Mouse (Mus musculus): ENCODE data around the gene Chit1. TPM values are rescaled to one million over a fixed set of nuclear protein-coding genes. Genes with fewer than 3 reads are reported as not detected.
A peak's percentile ranks its signal among the peaks of the same experiment; 100 is the strongest.

The Chit1 gene
- total RNA-seq, 2 experiments from 2014 or later: 0.26 to 0.60 TPM

GRCm38 (mm10) chr1:134195117-134195516, 84.1 kb downstream of the Chit1 start:
- intact Hi-C loops (cut with DNase I): loop anchor here (5.0 kb wide), 1 partner anchor 37 kb away; no protein-coding TSS in a partner anchor
- DNase-seq (ENCODE audit: extremely low spot score in 1 of 2, low spot score in 2 of 2): no peak

- DNase-seq (ENCODE audit: extremely low spot score in 1 of 2, low spot score in 2 of 2): peak in 1 of 2 experiments; percentile 74
- intact Hi-C loops (cut with DNase I): loop anchor here (5.0 kb wide), 1 partner anchor 37 kb away; no protein-coding TSS in a partner anchor
Observed at GRCm38 (mm10) chr1:134195571-134195970, 84.5 kb downstream of the Chit1 start.

- intact Hi-C loops (cut with DNase I): loop anchor here (5.0 kb wide), 1 partner anchor 36 kb away; no protein-coding TSS in a partner anchor
- DNase-seq (ENCODE audit: extremely low spot score in 1 of 2, low spot score in 2 of 2): peak in 1 of 2 experiments; percentile 40
Observed at GRCm38 (mm10) chr1:134195979-134196378, 84.9 kb downstream of the Chit1 start.

GRCm38 (mm10) chr1:134196386-134196785, 85.3 kb downstream of the Chit1 start:
- DNase-seq (ENCODE audit: extremely low spot score in 1 of 2, low spot score in 2 of 2): peak; percentile 71 to 80
- intact Hi-C loops (cut with DNase I): loop anchor here (5.0 kb wide), 1 partner anchor 36 kb away; no protein-coding TSS in a partner anchor

GRCm38 (mm10) chr1:134197325-134197982, 86.4 kb downstream of the Chit1 start:
- no peak for DNase-seq (ENCODE audit: extremely low spot score in 1 of 2, low spot score in 2 of 2)
- intact Hi-C loops (cut with DNase I): loop anchor here (5.0 kb wide), 1 partner anchor 35 kb away; no protein-coding TSS in a partner anchor

GRCm38 (mm10) chr1:134198197-134198995, 87.4 kb downstream of the Chit1 start:
- DNase-seq (ENCODE audit: extremely low spot score in 1 of 2, low spot score in 2 of 2): no peak

GRCm38 (mm10) chr1:134200481-134200880, 89.4 kb downstream of the Chit1 start:
- intact Hi-C loops (cut with DNase I): no loop called here

More at GRCm38 (mm10) chr1:134198197-134198995, 87.4 kb downstream of the Chit1 start:
- intact Hi-C loops (cut with DNase I): loop anchor here (5.0 kb wide), 1 partner anchor 34 kb away; no protein-coding TSS in a partner anchor

More at GRCm38 (mm10) chr1:134200481-134200880, 89.4 kb downstream of the Chit1 start:
- DNase-seq (ENCODE audit: extremely low spot score in 1 of 2, low spot score in 2 of 2): no peak

Other genes with a start within 250 kb of the Chit1 start
- 1 to 10 TPM; 2.0 to 2.1 TPM for gene Optc, start 203.2 kb upstream of the Chit1 start, total RNA-seq (2021)
- 1 to 10 TPM; 2.4 to 2.9 TPM for gene Prelp, start 189.8 kb upstream of the Chit1 start, total RNA-seq (2021)
- gene Fmod, start 74.0 kb upstream of the Chit1 start, total RNA-seq (2021): 10 to 100 TPM; 15.6 to 15.8 TPM
- 10 to 100 TPM; 10.0 to 11.5 TPM for gene Btg2, start 32.1 kb upstream of the Chit1 start, total RNA-seq (2021)
- 1 to 10 TPM; 5.0 to 5.9 TPM for gene Chil1, start 70.9 kb downstream of the Chit1 start, total RNA-seq (2021)
- gene Mybph, start 82.2 kb downstream of the Chit1 start, total RNA-seq (2021): not detected
- 100 to 1,000 TPM; 154 to 165 TPM for gene Adora1, start 124.2 kb downstream of the Chit1 start, total RNA-seq (2021)
- gene Myog, start 178.7 kb downstream of the Chit1 start, total RNA-seq (2021): not detected
- 10 to 100 TPM; 78.0 to 78.3 TPM for gene Ppfia4, start 221.7 kb downstream of the Chit1 start, total RNA-seq (2021)

All from left cerebral cortex, postnatal 10 days (tissue).